Mouse (Mus musculus) hindbrain, embryonic 16.5 days (tissue): ENCODE measurements around the gene Mfap2. TPM values are rescaled to one million over a fixed set of nuclear protein-coding genes. Genes with fewer than 3 reads are reported as not detected.

Source experiments
- ATAC-seq: fragments of 200-750 bp; cut with Nextera tagmentation; 2 replicates; pipeline ENCODE4 v1.8.0; 2017; ENCODE audit warnings: moderate TSS enrichment, moderate library complexity
- H3K27ac ChIP-seq: fragments of 300-500 bp; sonication (generic); 2 replicates; pipeline ENCODE4 v1.5.1; 2014; ENCODE audit warnings: low read depth, mild to moderate bottlenecking, control low read depth, low read length, moderate library complexity
- H3K27me3 ChIP-seq: fragments of 300-500 bp; sonication (generic); replicated peaks from 2 replicates; pipeline ENCODE4 v1.6.1; 2014; ENCODE audit warnings: low read length; ENCODE audit not compliant: control insufficient read depth, insufficient read depth
- H3K36me3 ChIP-seq: fragments of 300-500 bp; sonication (generic); 2 replicates; pipeline ENCODE4 v1.6.1; 2014; ENCODE audit warnings: mild to moderate bottlenecking, low read length, moderate library complexity, mixed read lengths; ENCODE audit not compliant: control insufficient read depth, insufficient read depth
- H3K4me1 ChIP-seq: fragments of 300-500 bp; sonication (generic); 2 replicates; pipeline ENCODE4 v1.6.1; 2014; ENCODE audit warnings: low read depth, low read length; ENCODE audit not compliant: control insufficient read depth, insufficient read depth
- H3K4me2 ChIP-seq: fragments of 300-500 bp; sonication (generic); 2 replicates; pipeline ENCODE4 v1.6.1; 2014; ENCODE audit warnings: mild to moderate bottlenecking, low read length, control low read depth, moderate library complexity
- H3K4me3 ChIP-seq: fragments of 300-500 bp; sonication (generic); 2 replicates; pipeline ENCODE4 v1.5.1; 2014; ENCODE audit warnings: mild to moderate bottlenecking, low read length, control low read depth, moderate library complexity
- H3K9ac ChIP-seq: fragments of 300-500 bp; sonication (generic); 2 replicates; pipeline ENCODE4 v1.6.1; 2014; ENCODE audit warnings: low read depth, mild to moderate bottlenecking, control low read depth, low read length, moderate library complexity
- H3K9me3 ChIP-seq: fragments of 300-500 bp; sonication (generic); 2 replicates; pipeline ENCODE4 v1.6.1; 2014; ENCODE audit warnings: mild to moderate bottlenecking, low read length, moderate library complexity; ENCODE audit not compliant: control insufficient read depth
- WGBS: fragments of 180-500 bp; shearing (Covaris S2); extraction: QIAGEN DNeasy Blood & Tissue Kit; methylation state at CpG from one replicate; pipeline ENCODE4 v1.1.7; 2014; 5-methylcytosine and 5-hydroxymethylcytosine counted together
- polyA plus RNA-seq: library from polyadenylated mRNA; unstranded; fragments of >200 nt; fragmentation: Nextera tagmentation; extraction: Ambion mirVana; gene quantifications from 2 replicates; pipeline ENCODE4 v1.2.1, GENCODE M21; 2015

Mfap2 gene
- polyA plus RNA-seq, 1 experiment from 2014 or later, result 130 TPM

GRCm38 (mm10) chr4:141031733-141032132 is 21.5 kb downstream of the Mfap2 start:
- Histone ChIP-seq H3K9me3 (no peaks in the 10 kb centered on the region), H3K4me2 (no peak overlapping the region), H3K36me3 (peaks cover 5% of the 10 kb centered on the region; the same call in 1 of the 2 replicates), H3K4me3 (no peak overlapping the region), H3K9ac (peak overlapping the region; percentile 17; the same call in 1 of the 2 replicates), H3K27me3 (no peaks in the 10 kb centered on the region), H3K4me1 (peaks cover 5% of the 10 kb centered on the region; the same call in 1 of the 2 replicates), H3K27ac (no peak overlapping the region)
- WGBS, result 24% methylated on average over 6 of the region's 6 CpGs
- ATAC-seq, result peak; percentile 59

- Histone ChIP-seq H3K9ac (no peak overlapping the region; the same call in 1 of the 2 replicates), H3K36me3 (peaks cover 3% of the 10 kb centered on the region; the same call in 1 of the 2 replicates), H3K27ac (0 out of 2 replicates have a peak overlapping the region, but pooled peaks have one; percentile 23), H3K4me3 (no peak overlapping the region), H3K4me2 (no peak overlapping the region), H3K9me3 (no peaks in the 10 kb centered on the region), H3K27me3 (no peaks in the 10 kb centered on the region), H3K4me1 (peaks cover 5% of the 10 kb centered on the region; the same call in 1 of the 2 replicates)
- 0 out of 2 replicates have a peak, but pooled peaks have one; percentile 24 for ATAC-seq
- WGBS, result 63% methylated on average over 27 of the region's 27 CpGs
Observed at GRCm38 (mm10) chr4:141033606-141034549, 23.7 kb downstream of the Mfap2 start.

GRCm38 (mm10) chr4:141041117-141041516 is 30.9 kb downstream of the Mfap2 start:
- no peaks in the 10 kb centered on the region for H3K4me1 ChIP-seq

GRCm38 (mm10) chr4:141044816-141045215 is 34.6 kb downstream of the Mfap2 start:
- no peak overlapping the region for H3K27ac ChIP-seq
- peaks cover 16% of the 10 kb centered on the region for H3K4me1 ChIP-seq
- H3K36me3 ChIP-seq, result peaks cover 8% of the 10 kb centered on the region
- peak; percentile 38; the same call in 1 of the 2 replicates for ATAC-seq
- H3K9ac ChIP-seq, result no peak overlapping the region
- H3K9me3 ChIP-seq, result no peaks in the 10 kb centered on the region
- no peak overlapping the region for H3K4me2 ChIP-seq
- H3K27me3 ChIP-seq, result no peaks in the 10 kb centered on the region
- no peak overlapping the region for H3K4me3 ChIP-seq
- WGBS, result 11% methylated on average over 8 of the region's 8 CpGs

More at GRCm38 (mm10) chr4:141041117-141041516, 30.9 kb downstream of the Mfap2 start:
- no peak overlapping the region for H3K9ac ChIP-seq
- H3K4me2 ChIP-seq, result no peak overlapping the region
- peaks cover 8% of the 10 kb centered on the region for H3K36me3 ChIP-seq
- no peaks in the 10 kb centered on the region for H3K27me3 ChIP-seq
- WGBS, result 56% methylated on average over 12 of the region's 12 CpGs
- ATAC-seq, result no peak
- H3K9me3 ChIP-seq, result no peaks in the 10 kb centered on the region
- no peak overlapping the region for H3K4me3 ChIP-seq
- no peak overlapping the region for H3K27ac ChIP-seq

- H3K4me1 ChIP-seq, result peaks cover 34% of the 10 kb centered on the region
- H3K27me3 ChIP-seq, result no peaks in the 10 kb centered on the region
- peak; percentile 10; the same call in 1 of the 2 replicates for ATAC-seq
- H3K9ac ChIP-seq, result peak overlapping the region; percentile 50
- no peak overlapping the region for H3K4me3 ChIP-seq
- 15% methylated on average over 17 of the region's 17 CpGs for whole genome bisulfite sequencing
- peak overlapping the region; percentile 25 for H3K4me2 ChIP-seq
- peak overlapping the region; percentile 92 for H3K27ac ChIP-seq
- H3K36me3 ChIP-seq, result peaks cover 3% of the 10 kb centered on the region
- H3K9me3 ChIP-seq, result no peaks in the 10 kb centered on the region
Observed at GRCm38 (mm10) chr4:141048810-141049475, 38.7 kb downstream of the Mfap2 start.

- 17% methylated on average over 4 of the region's 4 CpGs for WGBS
- ATAC-seq, result peak; percentile 52
- no peaks in the 10 kb centered on the region for H3K9me3 ChIP-seq
- peaks cover 38% of the 10 kb centered on the region for H3K4me1 ChIP-seq
- H3K36me3 ChIP-seq, result peaks cover 3% of the 10 kb centered on the region
- no peaks in the 10 kb centered on the region for H3K27me3 ChIP-seq
- peak overlapping the region; percentile 92 for H3K27ac ChIP-seq
- peak overlapping the region; percentile 25 for H3K4me2 ChIP-seq
- H3K4me3 ChIP-seq, result no peak overlapping the region
- H3K9ac ChIP-seq, result peak overlapping the region; percentile 50
Observed at GRCm38 (mm10) chr4:141049476-141049835, 39.2 kb downstream of the Mfap2 start.

- H3K4me2 ChIP-seq, result no peak overlapping the region; the same call in 1 of the 2 replicates
- H3K9ac ChIP-seq, result no peak overlapping the region
- H3K9me3 ChIP-seq, result no peaks in the 10 kb centered on the region
- no peaks in the 10 kb centered on the region for H3K36me3 ChIP-seq
- H3K27me3 ChIP-seq, result no peaks in the 10 kb centered on the region
- no peak overlapping the region; the same call in 1 of the 2 replicates for H3K27ac ChIP-seq
- peaks cover 38% of the 10 kb centered on the region for H3K4me1 ChIP-seq
- H3K4me3 ChIP-seq, result no peak overlapping the region
- 73% methylated on average over 12 of the region's 12 CpGs for WGBS
- no peak for ATAC-seq
Observed at GRCm38 (mm10) chr4:141052442-141052841, 42.2 kb downstream of the Mfap2 start.

GRCm38 (mm10) chr4:141053138-141053537 is 42.9 kb downstream of the Mfap2 start:
- peaks cover 38% of the 10 kb centered on the region for H3K4me1 ChIP-seq
- peak overlapping the region; percentile 25 for H3K4me3 ChIP-seq
- peak overlapping the region; percentile 64 for H3K9ac ChIP-seq
- no peaks in the 10 kb centered on the region for H3K36me3 ChIP-seq
- H3K27me3 ChIP-seq, result no peaks in the 10 kb centered on the region
- 41% methylated on average over 8 of the region's 8 CpGs for WGBS
- H3K4me2 ChIP-seq, result peak overlapping the region; percentile 53
- no peaks in the 10 kb centered on the region for H3K9me3 ChIP-seq
- peak overlapping the region; percentile 82 for H3K27ac ChIP-seq
- peak; percentile 9; the same call in 1 of the 2 replicates for ATAC-seq
